Mouse (Mus musculus) kidney, postnatal 25 days (tissue): Measurements from ENCODE around the gene Trib2.

Experiments used
- DNase-seq, 2 experiments: peaks; one replicate each; pipeline ENCODE4 v3.0.0; 2021; ENCODE audit warnings: mixed read lengths in 2 of 2

Gene Trib2

DNA sequence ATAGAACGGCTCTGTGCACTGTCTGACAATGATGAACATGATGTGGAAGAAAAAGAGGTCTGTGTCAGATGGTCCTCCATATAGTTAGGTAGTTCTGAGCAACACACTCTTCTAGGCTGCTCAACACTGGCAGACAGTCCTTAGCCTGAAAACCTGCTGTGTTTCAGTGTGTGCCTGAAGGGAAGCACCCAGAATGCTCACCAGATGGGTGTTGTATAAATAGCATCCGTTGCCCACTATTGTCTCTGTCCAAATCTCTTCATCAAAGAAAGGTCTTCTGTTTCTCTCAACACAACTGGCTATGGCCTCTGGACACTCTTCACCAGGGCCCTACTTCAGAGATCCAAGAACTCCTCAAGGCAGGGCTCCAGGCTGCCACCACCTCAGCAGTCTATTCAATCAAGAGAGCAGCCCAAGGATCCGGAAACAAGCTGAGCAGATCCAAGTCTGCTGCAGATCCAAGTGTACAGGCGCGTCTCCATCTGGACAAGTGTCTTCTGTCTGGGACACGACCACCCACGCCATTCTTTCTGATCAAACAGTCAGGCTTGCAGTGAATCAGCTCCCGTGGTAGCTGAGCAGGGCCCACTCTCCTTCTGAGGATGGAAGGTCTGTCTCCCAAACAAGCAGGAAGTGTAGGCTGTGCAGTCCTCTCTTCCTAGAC lies 55.1 kb downstream of the Trib2 start:
- DNase-seq, result no peak

DNA sequence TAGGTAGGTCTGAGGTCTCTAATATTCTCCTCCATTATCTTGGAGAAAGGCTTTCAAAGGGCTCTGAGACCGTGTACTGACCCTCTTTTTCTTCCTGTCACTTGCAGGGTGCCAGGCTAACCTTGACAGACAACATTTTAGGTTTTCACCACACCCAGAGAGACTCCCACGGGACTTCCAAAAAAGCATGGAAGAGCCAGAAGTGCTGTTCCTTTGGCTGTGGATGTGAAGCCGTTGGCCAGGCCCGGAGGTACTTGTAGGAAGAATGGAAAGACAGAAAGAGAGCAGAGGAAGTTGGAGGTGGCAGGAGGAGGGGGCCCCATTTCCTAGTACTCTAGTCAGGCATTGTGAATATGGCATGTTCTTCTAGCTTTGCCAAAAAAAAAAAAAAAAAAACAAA lies 56.0 kb downstream of the Trib2 start:
- DNase-seq, result no peak

DNA sequence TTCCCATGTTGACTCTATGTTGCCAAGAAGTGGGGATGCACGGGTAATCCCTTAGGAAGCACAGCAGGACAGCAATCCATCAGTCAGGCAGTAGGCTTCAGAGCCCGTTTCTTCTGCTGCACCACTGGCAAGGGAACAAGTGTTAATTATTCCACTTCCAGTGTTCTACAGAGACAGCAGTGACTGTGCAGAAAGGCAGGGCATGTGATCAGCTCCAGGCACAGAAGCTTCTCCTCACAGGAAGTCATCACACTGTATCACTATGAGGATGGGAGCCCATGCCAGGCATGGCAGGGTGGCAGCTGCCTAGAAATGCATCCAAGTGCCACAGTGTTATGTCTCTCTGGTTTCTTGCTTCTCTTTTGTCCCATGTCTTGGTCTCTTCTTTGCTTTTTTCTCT lies 57.9 kb downstream of the Trib2 start:
- DNase-seq, result no peak

DNA sequence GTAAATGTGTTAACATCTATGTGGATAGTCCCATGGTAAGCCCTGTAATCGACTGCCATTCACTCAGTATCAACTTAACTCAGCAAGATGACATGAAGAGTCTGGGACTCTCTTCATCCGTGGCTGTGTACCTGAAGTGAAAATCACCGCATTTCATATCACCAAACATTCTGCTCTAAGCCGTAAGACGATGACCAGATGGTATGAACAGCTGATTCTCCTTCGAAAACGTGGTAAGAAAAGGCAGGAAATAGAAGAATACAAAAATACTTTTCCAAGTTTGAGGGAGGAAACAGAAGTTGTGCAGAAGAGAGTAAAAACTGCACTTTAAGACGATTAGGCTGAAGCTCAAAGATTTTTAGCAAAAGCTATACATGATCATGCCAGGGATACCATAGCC lies 59.4 kb downstream of the Trib2 start:
- no peak for DNase-seq

DNA sequence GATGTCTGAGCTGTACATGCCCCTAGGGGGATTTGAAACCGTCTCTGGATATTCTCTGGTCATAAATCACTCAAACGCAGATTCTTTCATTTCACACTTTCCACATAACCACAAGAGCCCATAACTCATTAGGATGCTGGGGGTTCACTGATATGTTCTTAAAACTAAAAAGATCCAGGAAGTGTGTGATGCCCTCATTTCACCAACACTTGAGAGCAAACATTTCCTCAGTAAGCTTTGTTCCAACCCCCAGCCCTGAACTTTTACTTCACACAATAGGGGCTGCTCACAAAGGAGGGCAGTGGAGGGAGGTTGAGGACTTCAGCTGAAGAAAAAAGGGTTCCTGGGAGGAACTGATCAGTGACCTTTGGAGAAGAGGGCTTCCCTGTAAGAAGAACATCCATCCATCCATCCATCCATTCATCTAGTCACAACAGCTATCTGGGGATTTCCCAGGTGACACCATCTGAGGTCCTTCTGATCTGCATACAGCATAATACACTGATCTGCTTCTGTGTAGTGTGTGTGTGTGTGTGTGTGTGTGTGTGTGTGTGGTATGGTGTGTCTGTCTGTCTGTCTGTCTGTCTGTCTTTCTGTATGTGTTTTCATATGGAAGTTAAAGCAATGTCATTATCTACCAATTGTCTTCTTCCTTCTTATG lies 61.6 kb downstream of the Trib2 start:
- DNase-seq, result no peak

DNA sequence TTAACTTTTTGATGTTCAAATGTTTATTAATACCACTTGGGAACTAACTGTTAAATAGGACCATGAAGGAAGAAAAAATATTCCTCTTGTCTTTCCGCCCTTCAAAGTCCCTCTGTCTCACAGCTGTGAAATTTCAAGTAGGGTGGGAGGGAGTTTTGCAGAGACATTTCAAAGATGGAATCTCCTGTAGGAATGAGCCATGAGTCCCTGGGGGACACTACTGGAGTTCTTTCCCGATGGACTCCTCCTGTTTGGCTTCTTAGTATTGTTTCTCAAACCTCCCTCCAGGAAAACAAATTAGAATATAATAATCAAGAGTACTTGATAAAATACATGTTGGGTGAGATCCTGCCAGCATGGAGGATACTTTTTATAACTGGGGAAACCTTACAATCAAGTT lies 62.1 kb downstream of the Trib2 start:
- peak; percentile 37 to 39 for DNase-seq

DNA sequence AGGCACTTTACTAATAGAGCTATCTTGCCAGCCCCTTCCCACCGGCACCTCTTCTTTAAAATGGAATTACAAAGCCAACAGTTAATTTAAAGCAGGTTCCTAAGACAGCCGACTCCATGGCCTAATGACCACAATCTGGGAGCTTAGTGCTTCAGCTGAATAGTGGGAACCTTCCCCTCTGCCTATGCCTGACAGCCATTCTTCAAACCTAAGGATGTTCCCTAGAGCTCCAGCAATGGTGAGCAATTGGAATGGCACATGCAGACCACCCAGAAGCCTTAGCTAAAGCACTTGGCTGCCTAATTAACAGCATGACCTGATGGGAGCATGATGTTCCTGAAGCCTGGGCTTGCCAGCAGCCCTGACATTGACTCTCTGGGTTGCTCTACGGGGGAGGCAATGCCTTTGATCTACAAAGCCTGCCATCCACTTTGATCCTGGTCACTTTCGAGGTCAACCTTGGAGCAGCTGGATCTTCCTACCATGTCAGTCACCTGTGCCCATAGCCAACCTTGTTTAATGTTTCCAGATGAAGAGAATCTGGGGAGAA lies 67.0 kb downstream of the Trib2 start:
- DNase-seq, result no peak

DNA sequence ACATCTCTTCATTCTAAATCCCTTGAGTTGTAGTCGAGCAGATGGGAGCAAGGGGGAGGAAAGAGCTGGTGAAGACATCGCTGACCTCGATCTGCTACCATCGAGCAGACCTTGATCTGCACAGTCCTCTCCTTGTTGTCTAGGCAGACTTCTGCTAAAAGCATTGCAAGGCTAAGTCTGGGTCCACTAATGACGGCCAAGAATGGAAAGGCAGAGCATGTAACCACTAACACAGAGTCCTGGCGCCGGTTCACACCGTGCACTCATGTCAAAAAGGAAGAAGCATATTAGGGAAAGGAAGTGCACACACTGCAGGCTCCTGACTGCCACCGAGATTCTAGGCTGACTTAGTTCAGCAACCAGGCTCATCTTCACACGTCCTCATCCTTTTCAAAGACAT lies 71.0 kb downstream of the Trib2 start:
- DNase-seq, result peak; percentile 28 to 44
